Mouse (Mus musculus) liver, adult 2 months (tissue): Measurements from ENCODE around the gene Ppm1l.

Experiments
- CTCF ChIP-seq: fragments of 200-500 bp; IDR thresholded peaks from 2 replicates; pipeline ENCODE4 v1.5.1; 2011; ENCODE audit warnings: low read depth, low read length, control low read depth
- POLR2A ChIP-seq: fragments of 200-500 bp; IDR thresholded peaks from 2 replicates; pipeline ENCODE4 v1.6.1; 2011; ENCODE audit warnings: low read length, control low read depth; ENCODE audit not compliant: insufficient read depth; ENCODE audit errors: extremely low read depth

GRCm38 (mm10) chr3:69529576-69529975 is 212.9 kb downstream of the Ppm1l start:
- no peak for TF ChIP-seq POLR2A
- TF ChIP-seq CTCF, result no peak
